Mouse (Mus musculus): ENCODE results near the gene Gm10037.

Gene Gm10037

DNA sequence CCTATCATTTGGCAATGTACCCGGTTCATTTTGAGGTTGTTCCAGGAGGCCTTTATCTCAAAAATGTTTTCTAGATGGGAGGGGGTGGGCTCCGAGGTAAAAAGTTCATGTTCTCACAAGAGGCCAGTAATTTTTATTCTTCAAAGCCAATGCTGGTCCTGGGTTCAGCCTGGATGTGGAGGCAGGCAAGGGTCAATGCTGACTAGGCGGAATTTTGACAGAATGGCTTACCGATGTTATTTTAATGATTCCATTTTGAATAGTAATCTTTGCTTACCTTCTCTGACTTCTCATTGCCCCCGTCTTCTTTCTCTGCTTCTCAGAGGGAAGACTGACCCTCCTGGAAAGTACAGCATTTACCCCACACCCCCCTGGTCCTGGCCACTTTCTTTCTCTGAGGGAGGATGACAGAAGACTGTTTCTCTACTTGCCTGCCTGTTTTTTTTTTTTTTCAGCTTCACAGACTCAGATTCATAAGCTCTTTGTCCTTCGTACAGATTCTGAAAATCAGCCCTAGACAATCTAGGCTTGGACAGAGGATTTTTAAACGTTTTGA, 45.9 kb downstream of the Gm10037 start:
- no peak for DNase-seq (ENCODE audit: extremely low spot score)

DNA sequence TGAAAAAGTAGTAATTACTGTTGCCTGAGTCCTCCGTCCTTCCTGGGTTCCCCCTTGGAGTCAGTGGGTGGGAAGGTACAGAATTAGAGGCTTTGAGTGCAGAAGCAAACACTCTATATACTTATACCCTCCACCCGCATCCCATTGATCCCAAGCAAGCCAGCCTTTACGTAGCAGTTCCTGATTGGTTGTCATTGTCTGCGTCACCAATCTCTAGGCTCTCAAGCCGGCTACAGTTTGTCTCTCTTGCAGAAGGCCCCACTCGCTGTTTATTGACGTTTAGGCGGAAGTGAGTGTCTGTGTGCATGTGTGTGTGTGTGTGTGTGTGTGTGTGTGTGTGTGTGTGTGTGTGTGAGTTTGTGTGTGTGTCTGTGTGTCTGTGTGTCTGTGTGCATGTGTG, 53.1 kb downstream of the Gm10037 start:
- DNase-seq (ENCODE audit: extremely low spot score): no peak

Measured in embryo, embryonic 9.5 days (tissue).